Mouse (Mus musculus): ENCODE measurements around the gene Colec11.
A peak's percentile ranks its signal among the peaks of the same experiment; 100 is the strongest.

The Colec11 gene

DNA sequence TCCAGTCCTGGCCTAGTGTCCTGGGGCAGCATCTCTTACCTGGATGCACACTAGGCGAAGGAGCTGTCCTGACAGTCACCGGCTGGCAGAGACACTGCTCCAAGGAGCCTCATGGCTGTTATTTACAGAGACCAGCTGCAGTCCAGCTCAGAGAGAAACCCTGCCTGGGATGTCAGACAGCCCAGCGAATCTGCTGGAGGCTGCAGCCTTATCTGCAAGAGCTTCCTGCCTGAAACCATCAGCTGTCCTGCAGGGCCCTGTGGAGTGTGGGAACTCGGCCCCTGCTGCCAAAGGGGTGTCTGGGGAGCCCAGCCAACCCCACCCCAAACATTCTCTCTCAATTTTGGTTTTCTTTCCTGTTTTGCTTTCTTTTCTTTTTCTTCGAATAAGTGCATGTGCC is at the start of gene Colec11:
Colec11 (minus strand) TSS at position 183 of the 400 bp plus-strand sequence.
- DNase-seq = peak; percentile 61

DNA sequence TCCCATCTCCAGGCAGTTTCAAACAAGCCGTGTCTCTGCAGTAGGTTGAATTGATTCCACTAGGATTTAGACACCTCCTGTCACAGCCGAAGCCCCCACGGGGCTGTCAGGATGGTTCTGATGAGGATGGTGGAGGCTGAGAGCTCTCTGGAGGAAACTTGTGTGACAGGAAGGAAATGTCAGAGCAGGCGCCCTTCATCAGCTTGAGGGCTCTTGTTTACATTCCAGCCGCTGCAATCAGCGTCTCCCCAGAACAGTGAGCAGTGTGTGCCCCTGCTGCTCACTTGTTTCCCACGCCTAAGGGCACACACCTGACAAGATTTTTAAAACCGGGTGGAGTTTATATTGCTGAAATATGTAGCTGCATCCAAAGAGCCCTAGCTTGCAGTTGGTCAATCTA is 44.1 kb upstream of the Colec11 start:
- peak; percentile 24 for DNase-seq

GRCm38 (mm10) chr12:28666734-28667133 is 43.6 kb upstream of the Colec11 start:
- DNase-seq = no peak

DNA sequence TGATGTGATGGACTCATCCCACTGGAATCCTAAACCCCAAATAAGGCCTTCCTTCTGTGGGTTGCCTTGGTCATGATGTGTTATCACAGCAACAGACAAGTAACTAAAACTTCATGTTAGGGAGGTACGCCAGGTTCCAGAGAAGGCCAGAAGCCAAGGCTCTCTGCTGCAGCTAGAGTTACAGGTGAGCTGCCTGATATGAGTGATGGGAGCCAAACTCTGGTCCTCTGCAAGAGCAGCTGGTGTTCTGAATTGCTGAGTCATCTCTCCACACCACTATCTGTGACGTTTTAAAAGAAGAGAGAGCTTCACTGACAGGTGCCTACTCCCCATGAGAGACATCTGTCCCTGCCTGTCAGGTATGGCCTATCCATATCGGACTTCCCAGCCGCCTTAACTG is 39.5 kb upstream of the Colec11 start:
- no peak for DNase-seq

GRCm38 (mm10) chr12:28649141-28650110 is 26.2 kb upstream of the Colec11 start, which contains the start of gene Rnaseh1:
Gene Rnaseh1 (plus strand): TSS chr12:28649602.
- DNase-seq = peak; percentile 95

DNA sequence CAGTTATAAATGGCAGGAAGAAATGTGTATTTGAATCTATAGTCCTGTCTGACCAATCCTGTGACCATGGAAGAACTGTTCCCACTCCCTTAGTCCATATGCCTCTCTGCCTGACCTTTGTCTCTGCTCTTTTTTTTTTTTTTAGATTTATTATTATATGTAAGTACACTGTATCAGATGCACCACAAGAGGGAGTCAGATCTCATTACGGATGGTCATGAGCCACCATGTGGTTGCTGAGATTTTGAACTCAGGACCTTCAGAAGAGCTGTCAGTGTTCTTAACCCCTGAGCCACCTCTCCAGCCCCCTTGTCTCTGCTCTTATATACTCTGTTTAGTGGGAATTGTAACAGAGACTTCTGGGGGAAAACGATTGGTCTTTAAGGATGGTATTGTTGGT is 15.6 kb upstream of the Colec11 start:
- DNase-seq = no peak

GRCm38 (mm10) chr12:28636543-28636942 is 13.4 kb upstream of the Colec11 start:
- no peak for DNase-seq

DNA sequence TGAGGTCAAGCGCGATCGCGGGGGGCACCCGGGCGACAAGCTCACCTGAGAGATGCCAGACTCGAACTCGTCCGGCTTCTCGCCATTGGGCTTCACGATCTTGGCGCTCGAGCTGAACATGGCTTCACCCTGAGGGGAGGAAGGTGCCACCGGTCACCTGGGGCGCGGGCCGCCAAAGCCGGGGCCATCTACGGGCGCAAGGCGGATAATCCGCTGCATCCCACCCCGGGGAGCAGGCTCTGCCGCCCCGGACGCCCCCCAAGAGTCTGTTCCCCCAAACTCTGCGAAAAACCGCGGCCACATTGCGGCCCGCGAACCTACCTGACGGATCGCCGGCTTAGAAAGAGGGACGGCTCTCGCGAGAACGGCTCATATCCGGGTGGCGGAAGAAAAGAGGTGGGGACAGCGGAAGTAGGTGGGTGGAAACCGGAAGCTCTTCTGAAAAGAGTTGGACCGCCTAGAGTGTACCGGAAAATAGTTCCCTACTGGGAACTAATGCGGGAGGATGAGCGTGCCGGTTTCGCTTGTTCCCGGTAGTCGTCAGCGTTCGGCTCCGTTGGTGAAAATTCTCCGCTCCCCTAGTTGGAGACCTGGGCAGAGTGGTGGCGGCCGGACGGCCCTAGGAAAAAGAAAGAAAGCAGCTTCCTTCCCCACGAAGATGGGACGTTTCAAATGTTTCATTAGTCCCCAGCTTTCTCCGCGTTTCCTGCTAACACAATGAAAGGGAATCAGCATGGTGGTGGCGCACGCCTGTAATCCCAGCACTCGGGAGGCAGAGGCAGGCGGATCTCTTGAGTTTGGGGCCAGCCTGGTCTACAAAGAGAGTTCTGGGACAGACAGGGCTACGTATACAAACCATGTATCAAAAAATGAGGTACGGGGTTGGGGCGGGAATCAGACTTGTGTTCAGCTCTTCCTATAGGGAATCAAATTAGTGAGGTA is 12.6 kb upstream of the Colec11 start, which contains the start of gene Rps7:
Rps7 (minus strand) TSS at position 419 of the 942 bp plus-strand sequence.
- DNase-seq = peak; percentile 95

GRCm38 (mm10) chr12:28635058-28635534 is 11.9 kb upstream of the Colec11 start:
- DNase-seq = no peak

- DNase-seq = no peak
Measured at GRCm38 (mm10) chr12:28628436-28628835, 5.3 kb upstream of the Colec11 start.

DNA sequence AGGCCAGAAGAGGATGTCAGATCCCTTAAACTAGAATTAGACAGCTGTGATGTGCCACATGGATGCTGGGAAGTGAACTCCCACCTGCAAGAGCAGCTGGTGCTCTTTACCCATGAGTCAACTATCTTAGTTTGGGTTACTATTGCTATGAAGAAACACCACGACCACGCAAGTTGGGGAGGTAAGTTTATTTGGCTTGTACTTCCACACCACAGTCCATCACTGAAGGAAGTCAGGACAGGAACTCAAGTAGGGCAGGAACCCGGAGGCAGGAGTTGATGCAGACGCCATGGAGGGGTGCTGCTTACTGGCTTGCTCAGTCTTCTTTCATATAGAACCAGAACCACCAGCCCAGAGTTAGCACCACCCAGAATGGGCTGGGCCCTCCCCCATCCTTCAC is 3.9 kb upstream of the Colec11 start:
- no peak for DNase-seq

- no peak for DNase-seq
Measured at GRCm38 (mm10) chr12:28625407-28625806, 2.2 kb upstream of the Colec11 start.

- no peak for DNase-seq
Measured at GRCm38 (mm10) chr12:28624251-28624650, 1.1 kb upstream of the Colec11 start.

DNA sequence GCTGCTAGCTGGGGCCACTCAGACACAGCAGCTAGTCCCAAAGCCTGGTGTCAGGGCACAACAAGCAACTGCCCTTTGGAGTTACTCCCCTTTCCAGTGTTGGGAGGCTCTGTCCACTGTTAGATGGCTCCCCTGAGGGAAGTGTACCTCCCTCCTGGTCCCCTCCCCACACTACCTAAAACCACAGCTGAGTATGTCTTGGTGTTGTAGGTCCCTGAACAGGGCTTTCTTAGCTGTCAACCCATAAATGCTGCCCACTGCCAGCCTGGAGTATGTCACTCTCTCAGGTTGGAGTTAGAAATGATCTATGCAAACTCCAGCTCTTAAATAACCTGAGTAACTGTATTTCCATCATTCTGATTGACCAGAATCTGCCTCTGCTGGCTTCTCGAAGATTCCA is 536 bp downstream of the Colec11 start:
- no peak for DNase-seq

GRCm38 (mm10) chr12:28622167-28622532 is 1.0 kb downstream of the Colec11 start:
- peak; percentile 27 for DNase-seq

- DNase-seq = no peak
Measured at GRCm38 (mm10) chr12:28621451-28622166, 1.6 kb downstream of the Colec11 start.

GRCm38 (mm10) chr12:28617297-28617696 is 5.9 kb downstream of the Colec11 start:
- no peak for DNase-seq

DNA sequence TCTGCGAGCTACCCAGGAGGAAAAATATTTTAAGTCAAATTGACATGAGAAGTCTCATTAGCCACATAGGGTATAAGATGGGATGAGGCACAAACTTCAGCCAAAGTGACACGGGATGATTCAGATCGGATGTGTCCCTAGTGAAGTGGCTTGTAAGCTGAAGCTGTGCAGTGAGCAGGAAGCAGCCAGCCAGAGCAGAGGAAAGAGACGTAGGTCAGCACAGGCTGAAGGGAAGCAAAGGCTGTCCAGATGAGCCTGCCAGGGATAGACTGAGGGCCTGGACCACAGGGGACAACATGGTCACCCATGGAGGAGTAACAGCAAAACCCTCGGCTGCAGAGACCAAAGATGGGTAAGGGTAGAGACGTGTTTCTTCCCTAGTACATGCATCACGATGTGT is 8.8 kb downstream of the Colec11 start:
- DNase-seq = no peak

DNA sequence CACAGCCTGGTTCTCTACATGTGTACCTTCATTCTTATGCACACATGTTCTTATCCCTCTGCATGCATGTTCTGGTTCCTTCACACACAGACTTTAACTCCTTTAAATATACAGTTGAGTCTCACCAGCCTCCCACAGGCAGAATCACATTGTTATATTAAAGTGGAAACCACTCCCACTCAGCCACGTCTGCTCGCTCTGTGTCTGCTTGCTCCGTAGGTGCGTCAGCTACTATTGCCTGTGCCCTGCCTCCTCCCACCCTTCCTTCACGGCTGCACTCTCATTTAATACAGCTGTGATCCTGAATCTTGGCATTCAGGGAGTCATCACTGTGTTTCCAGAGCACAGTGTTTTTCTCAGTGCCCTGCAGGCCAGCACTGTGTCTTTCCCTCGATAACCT is 10.8 kb downstream of the Colec11 start:
- DNase-seq = no peak

- DNase-seq = no peak
Measured at GRCm38 (mm10) chr12:28607546-28608305, 15.5 kb downstream of the Colec11 start.

DNA sequence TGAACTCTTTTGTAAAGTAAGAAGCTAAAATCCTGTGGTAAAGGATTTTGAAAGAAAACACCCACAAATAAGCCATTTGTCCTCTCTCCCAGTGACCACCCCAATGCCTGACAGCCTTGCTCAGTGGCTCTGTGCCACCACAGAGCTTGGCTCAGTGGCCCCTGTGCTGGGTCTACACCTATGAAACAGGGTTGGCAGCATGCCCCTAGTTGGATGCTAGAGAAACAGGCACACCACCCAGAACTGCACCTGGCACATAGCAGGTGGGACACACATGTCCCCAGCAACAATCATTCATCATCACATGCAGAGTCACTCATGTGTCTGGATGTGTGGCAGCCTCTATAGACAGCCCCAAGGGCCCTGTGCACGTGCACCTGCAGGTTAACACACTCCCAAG is 19.7 kb downstream of the Colec11 start:
- no peak for DNase-seq

DNA sequence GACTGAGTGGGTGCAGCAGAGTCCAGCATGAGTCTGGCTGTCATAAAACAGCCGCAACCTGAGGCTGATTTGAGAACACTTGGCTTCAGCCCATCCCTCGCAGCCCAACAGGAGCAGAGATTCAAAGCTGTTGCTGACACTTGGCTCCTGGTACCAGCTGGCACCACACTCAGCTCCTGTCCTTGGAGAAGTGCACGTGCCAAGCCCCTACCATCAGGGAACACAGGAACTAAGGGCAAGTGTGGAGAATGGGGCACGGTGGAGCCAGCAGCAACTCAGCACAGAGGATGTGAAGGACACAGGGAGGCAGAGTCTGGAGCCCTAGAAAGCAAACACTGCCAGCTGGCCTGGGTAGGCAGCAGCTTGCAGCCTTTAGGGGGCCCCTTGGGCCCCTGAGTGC is 20.9 kb downstream of the Colec11 start:
- DNase-seq = no peak
